Mouse (Mus musculus) testis, postnatal 10 days (tissue): ENCODE measurements around the gene Actl7a.

Experiments used
- DNase-seq: peaks from one replicate; pipeline ENCODE4 v3.0.0; 2021; ENCODE audit warnings: low spot score

The Actl7a gene

DNA sequence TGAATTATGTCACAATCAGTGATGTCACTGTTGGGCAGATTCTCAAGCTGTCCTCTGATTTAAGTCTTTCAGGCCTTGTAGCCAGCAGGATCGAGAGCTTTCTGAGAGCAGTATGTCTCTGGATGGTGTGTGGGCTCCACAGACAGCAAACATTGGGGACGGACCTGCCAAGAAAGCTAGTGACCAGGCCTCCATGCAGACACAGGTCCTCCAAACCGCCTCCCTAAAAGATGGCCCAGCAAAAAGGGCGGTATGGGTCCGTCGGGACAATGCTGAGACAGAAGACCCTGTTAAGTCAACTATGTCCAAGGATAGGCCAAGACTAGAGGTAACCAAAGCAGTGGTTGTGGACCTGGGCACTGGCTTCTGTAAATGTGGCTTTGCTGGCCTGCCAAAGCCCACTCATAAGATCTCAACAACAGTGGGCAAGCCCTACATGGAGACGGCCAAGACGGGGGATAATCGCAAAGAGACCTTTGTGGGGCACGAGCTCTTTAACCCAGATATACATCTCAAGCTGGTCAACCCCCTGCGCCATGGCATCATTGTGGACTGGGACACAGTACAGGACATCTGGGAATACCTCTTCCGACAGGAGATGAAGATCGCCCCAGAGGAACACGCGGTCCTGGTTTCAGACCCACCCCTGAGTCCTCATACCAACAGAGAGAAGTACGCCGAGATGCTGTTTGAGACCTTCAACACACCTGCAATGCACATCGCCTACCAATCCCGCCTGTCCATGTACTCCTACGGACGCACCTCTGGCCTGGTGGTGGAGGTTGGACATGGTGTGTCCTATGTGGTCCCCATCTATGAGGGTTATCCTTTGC is at the start of gene Actl7a:
TSS of gene Actl7a (plus strand) at position 51 of the 833 bp plus-strand sequence.
- DNase-seq: peak; percentile 35

DNA sequence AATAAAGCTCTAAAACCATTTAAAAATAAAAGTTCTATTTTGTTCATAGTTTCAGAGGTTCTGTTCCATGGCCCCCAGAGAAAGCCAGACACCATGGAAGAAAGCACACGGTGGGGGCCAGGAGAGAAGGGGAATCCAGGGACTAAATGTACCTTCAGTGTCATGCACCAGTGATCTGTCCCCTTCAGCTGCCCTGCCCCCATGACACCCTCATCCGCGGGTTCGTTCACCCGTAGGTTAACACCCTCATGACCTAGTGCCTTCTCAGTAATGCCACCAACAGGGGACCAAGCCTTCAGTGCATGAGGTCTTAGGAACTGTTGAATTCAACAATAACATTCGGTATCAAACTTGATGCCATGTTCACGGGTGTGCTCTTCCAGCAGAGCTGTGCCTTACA is 46.8 kb upstream of the Actl7a start:
- DNase-seq: no peak

DNA sequence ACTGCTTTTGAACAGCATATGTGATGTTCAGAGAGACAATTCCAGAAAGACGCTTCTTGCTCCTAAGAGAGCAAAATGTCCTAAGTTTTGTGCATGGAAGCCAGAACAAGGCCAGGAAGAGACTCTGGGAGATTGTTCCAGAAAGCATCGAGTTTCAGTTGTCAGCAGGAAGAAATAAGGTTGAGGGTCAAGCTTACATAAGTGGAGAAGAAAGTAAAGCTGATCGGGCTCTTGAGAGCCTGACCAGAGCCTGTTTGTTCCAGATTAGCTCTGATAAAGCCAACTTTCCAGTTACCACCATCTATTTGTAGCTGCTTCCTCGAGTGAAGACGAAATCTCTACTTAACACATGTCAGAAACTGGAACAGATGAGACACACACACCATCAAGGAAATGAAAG is 44.5 kb upstream of the Actl7a start:
- DNase-seq: peak; percentile 6

DNA sequence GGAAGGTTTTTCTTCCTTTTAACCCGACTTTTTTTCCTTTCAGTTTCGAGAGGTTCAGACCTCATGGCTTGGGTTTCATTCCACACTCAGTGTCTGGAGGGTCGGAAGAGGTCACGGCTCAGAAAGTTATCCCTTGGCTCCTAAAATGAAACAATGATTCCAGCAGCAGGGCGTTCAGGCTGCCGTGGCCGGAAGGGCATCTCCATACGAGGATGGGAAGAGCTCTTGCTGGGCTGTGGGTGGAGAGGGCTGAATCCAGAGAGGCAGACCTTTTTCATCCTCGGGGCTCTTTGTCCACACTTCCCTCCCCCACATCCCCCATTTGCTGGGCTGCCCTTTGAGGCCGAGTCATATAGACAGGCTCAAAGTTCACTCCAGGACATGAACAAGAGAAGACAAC is 41.0 kb upstream of the Actl7a start:
- peak; percentile 53 for DNase-seq

DNA sequence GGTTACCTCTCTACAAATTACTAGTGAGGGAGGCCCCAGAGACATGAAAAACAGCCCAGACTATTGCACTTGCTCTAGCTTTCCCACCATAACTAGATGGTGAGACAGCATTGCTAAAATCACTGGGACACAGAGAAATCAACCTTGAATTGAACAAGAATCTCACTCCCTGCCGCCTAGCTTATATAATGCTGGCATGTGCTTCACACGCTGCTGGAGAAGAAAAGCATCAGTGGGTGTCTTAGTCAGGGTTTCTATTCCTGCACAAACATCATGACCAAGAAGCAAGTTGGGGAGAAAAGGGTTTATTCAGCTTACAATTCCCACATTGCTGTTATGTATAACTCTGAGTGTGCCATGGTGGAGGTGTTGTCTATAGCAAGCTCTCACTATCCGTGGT is 30.1 kb upstream of the Actl7a start:
- DNase-seq: no peak

DNA sequence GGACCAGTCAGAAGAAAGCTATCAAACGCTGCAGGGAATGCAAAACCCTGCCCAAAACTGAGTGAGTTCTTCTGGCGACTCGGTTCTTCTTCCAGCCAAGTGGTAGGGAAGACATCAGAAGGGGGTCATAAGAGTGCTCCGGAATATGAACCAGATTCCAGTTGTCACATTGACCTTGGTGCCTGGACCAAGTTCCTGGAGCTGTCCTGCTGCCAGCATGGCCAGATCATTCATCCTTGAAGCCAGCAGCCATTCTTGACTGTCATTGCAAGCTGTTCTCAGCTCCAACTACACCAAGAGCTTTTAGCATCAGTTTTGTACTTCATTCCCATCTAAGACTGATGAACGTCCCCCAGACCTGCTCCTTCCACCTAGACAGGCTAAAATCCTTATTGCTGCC is 26.4 kb upstream of the Actl7a start:
- DNase-seq: no peak

DNA sequence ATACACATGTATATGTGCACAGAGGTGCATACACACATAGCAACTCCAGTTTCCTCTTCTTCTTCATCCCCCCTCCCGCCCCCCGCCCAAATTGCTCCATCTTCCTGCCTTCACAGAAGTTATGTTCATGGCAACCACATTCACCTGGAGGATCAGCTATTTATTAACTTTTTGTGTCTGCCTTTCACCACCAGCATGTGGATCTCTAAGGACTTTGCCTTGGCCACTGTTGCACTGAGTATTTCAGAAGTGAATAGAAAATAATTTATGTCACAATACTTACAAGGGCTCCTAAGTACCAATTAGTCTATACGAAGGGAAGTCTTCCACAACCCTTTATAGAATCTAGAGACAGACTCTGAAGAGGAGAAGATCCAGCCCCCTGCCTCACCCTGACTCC is 25.3 kb upstream of the Actl7a start:
- DNase-seq: no peak

DNA sequence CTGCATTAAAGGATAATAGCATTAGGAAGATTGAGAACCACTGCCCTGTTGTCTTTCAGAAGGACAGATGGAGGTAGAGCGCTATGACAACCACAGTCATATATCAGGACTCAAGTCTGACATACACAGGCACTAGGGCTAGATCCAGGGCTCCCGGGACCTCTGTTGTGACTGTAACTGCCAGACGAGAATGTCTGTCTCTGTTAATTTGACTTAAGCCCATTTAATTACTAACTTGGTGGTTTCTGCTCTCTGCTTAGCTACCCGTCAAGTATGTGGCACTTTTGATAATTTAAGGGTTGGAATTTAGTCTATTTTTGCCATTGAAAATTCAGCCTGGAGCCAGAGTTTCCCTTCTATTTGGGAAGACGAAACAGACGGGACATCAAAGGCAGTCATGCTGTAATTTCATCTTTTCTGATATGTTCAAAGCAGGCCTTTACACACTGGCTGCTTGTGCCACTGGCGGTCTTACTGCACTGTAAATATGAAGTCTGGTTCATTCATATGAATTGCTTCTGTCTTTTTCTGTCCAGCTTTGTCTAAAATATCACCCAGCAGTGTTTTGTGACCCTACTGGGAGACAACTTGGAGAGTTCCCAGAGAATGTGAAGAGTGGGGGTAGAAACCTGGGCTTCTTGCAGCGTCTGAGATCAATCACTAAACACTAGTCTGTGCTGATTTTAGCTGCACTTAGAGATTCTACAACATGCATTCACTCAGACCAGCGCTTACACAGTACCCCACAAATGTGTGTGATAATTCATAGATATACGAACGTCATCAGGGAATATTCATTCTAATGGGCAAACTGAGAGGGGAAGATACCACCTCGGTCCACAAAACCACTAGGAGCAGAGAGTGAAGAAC is 24.4 kb upstream of the Actl7a start:
- no peak for DNase-seq

DNA sequence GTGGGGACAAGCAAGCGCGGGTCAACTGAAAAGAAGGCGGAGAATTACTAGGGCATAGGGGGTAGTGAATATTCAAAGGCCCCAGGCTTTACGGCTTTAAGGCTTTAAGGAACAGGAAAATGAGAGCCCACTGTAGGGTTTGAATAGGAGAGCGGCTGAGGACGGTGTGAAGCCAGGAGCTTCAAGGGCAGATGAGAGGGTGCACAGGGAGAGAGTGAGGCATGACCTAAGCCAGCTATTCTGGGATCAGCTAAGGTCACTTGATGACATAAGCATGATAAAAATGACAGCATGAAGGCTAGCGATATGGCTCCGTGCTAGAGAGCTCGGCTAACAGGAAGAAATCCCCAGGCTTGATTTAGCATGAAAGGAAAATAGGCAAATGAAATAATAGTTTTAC is 23.8 kb upstream of the Actl7a start:
- DNase-seq: no peak

DNA sequence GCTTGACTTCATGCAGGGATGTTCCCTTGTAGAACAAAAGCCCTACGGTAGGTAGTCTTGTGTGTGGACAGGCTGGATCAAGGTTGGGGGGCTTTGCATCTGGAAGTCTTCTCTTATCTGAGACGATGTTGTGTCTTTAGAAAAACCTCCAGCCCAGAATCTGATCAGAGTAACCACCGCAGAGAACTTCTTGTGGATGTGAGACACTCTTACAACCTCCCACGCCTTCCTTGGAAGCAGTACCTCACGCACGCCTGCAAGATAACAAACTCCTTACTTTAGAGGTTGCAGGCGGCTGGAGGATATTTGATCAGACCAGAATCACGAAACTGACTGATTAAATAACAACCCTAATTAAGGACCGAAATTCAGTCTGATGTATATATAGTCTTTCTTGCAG is 22.8 kb upstream of the Actl7a start:
- DNase-seq: peak; percentile 32

DNA sequence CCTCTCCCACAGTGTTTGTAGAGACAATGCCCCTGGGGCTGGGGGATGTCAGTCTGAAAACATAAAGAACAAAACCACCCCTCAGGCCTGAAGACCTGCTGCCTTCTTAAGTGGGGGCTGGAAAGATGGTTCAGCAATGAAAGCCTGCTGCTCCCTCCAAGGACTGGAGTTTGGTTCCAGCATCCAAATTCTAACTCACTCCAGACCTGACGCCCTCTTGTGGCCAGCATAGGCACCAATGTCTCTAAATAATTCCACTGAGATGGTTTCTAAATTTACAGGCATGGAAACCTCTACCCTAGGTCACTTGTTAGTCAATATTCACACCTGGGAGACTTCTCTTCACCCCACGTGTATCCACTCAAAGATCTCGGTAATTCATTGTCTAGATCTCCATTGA is 21.7 kb upstream of the Actl7a start:
- DNase-seq: peak; percentile 64

DNA sequence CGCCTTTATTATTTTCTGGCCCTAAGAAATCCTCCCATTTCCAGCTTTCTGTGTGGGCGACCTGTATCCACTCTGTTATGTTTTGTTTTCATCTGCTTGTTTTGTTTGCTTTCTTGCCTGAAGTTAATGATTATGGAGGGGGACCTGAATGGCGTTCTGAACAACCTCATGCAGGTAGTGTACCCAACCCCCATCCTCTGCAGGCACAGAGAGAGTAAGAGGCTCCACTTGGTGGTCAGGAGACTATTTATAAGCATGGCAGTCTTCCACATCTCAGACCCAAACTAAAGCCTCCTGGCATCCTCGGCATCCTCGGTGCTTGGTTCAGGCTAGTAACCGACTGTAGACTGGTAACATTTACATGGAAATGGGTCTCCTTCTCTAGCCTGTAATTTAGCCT is 20.9 kb upstream of the Actl7a start:
- peak; percentile 27 for DNase-seq

DNA sequence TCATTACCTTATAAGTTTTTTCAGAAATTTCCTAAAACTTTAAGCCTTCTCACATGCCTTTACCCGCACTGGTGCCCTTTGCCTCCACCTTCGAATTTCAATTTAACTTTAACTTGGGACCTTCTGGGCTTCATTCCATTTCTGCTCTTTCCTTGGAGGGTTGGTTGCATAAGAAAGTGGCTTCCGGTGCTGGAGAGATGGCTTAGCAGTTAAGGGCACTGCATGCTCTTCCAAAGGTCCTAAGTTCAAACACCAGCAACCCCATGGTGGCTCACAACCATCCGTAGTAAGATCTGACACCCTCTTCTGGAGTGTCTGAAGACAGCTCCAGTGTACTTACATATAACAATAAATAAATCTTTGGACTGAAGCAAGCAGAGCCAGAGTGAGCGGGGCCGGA is 20.0 kb upstream of the Actl7a start:
- DNase-seq: peak; percentile 19

DNA sequence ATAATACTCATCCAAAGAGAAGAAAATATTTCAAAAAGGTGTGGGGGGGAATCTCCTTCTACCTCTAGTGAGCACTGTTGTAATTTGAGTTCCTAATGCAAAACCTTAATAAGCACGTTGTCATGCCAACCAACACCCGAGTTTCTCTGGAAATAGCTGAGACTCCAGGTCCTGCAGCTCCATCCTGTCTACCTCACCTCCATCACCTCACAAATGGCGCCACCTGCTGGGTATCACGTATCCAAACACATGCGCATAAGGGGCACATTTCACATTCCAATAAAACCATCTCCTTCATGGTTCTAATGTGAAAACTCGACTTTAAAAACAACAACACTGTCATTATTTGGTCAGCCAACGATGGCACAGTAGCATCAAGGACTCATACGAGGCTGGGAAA is 17.4 kb upstream of the Actl7a start:
- peak; percentile 54 for DNase-seq

DNA sequence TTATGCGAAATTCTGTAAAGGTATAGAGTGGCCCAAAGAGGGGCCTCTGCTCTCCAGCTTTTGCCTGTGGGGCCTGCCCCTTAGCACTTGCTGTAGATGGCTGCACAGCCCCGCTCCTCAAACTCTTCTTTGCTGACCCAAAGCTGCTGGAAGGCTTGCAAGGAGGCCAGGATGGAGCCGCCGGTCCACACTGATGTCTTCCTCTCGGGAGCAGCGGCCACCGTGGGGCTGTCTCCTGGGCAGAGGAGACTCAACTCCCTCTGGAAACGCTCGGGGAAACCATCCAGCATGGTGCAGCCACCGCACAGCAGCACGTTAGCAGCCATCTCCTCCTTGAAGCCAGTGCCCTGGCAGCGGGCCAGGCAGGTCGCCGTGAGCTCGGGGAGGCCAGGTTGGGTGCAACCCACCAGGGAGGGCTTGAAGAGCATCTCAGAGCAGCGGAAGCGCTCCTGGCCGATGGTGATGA is 3.2 kb upstream of the Actl7a start, which contains the start of gene Gm26657:
TSS of gene Gm26657 (plus strand) at position 51 of the 466 bp plus-strand sequence.
- peak; percentile 48 for DNase-seq

DNA sequence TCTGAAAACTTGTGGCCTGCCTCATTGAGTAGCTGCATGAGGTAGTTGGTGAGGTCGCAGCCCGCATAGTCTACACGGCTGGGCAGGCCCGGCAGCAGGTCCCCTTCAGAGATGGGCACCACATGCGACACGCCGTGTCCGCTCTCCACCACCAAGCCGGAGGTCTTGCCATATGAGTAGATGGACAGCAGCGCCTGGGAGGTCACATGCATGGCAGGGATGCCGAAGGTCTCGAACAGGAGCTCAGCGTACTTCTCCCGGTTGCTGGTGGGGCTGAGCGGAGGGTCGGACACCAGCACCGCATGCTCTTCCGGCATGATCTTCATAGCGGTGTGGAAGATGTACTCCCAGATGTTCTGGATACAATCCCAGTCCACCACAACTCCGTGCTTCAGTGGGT is 2.6 kb upstream of the Actl7a start:
- peak; percentile 38 for DNase-seq

DNA sequence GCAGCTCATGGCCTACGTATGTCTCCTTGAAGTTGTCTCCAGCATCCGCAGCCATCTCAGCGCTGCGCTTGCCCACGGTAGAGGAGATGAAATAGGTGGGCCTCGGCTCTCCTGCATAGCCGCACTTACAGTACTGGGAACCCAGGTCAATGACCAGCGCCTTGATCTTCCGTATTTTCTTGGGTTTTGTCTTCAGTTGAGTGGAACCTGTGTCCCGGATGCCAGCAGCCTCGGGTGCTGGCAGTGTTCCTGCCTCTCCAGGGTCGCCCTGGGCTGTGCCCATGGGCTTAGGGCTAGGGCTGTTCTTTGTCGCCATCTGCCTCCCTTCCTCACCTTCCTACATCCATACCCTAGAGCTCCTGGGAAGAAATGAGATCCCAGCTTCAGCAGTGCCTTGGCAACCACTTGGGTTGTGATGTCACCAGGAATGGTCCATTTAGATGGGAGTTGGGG is 2.1 kb upstream of the Actl7a start, which contains the start of gene Actl7b:
TSS of gene Actl7b (minus strand) at position 403 of the 453 bp plus-strand sequence.
- peak; percentile 35 for DNase-seq

DNA sequence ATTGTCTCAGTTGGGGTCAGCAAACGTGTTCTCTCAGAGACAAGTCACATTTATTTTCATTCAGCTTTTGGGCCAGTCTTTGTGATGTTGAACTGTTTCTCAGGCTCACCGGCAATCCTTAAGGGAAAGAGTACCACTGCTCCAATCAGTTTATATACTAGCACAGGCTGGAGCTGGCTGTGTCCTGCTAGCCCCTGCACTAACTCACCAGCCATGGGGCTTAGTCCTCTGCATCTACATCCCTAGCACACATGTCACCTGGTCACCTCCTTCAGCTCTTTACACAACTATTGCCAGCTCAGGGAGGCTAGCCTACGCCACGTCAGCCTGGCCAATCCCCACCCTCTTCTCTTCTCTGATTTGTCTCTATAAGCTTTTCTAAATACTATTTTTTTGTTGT is 515 bp upstream of the Actl7a start:
- DNase-seq: peak; percentile 26

DNA sequence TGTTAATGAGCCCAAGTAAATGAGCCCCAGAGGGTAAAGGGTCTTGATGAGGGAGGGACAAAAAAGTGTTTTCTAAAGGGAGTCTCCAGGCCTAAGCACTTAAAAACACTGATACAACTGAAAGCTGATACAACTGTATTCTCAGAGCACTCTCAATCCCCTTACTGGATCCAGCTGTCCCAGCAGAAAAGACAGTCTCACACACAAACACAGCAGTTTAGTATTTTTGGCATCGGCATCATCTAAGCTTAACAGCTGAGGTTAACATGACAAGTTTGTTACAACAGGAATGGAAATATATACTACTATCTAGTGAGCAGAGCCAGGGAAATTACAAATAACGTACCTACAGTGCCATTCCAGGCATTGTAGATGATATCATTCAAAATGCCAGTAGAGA is 3.1 kb downstream of the Actl7a start:
- DNase-seq: peak; percentile 3

DNA sequence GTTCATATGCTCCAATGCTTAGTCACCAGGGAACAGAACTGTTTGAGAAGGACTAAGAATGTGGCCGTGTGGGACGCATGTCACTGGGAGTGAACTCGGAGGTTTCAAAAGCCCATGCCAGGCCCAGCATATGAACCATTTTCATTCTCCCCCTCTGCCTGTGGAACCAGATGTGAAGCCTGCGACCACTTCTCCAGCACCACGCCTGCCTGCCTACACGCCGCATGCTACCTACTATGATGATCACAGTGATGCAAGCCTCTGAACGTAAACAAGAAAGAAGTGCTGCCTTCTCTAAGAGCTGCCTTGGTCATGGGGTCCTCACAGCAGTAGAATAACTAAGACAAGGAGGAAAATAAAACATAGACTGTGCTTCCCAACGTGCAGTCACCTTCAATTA is 4.2 kb downstream of the Actl7a start:
- peak; percentile 22 for DNase-seq

DNA sequence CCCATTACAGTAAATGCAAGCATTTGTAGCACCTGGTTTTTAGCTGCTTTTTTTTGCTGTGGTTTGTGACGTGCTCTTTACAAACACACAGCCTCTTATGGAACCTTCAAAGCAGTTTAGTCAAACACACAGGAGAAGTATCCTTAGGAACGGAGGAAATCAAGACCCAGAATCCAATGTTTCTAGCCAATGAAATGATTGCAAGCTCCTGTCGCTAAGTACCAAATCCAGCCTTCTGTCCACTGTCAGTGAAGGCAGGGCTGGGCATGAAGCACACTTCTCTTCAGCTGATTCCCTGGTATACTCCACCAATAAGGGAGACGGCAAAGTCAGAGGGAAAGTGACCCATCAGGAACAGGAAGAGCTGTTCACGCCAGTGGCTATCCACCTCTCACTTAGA is 12.8 kb downstream of the Actl7a start:
- DNase-seq: no peak

DNA sequence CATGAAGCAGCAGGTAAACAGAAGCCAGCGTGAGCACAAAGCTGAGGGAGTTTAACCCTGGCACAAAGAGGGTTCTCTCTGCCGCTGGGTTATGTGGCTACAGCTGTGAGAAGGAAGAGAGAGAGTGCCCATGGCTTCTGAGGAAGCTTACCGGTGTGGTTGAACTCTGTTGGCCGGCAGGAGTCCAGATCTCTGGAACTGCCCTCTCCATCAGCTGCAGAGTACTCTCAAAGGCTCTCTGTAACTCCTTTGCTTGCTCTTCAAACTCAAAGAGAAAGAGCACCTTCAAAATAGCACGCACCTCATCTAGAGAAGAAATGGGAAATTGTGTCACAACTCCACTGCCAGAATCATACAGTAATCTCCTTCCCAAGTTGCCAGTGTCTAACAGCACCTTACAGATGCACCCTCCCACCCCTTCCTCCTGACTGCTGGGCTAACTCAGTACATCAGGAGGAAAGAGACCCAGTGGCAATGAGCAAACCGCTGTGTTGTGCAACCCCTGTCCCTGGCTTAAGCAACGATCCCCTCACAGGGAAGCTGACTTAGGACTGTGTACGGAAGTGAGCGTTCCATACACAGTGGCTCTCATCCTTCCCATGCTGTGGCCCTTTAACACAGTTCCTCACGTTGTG is 13.9 kb downstream of the Actl7a start:
- no peak for DNase-seq
